Mouse (Mus musculus) kidney, postnatal 14 days (tissue): Measurements from ENCODE around the gene Zmynd10.

Experiments
- DNase-seq: peaks from one replicate; pipeline ENCODE4 v3.0.0; 2022; ENCODE audit warnings: mixed read lengths

The Zmynd10 gene

GRCm38 (mm10) chr9:107581584-107581983 is 34.5 kb downstream of the Zmynd10 start:
- DNase-seq: no peak

GRCm38 (mm10) chr9:107582509-107583062 is 35.5 kb downstream of the Zmynd10 start:
- DNase-seq: no peak

- DNase-seq: no peak
Observed at GRCm38 (mm10) chr9:107583174-107583573, 36.1 kb downstream of the Zmynd10 start.

- no peak for DNase-seq
Observed at GRCm38 (mm10) chr9:107586504-107586903, 39.4 kb downstream of the Zmynd10 start.

- peak; percentile 99 for DNase-seq
Observed at GRCm38 (mm10) chr9:107586974-107587832, 40.1 kb downstream of the Zmynd10 start, which contains the start of gene Ifrd2. TSS of gene Ifrd2 (plus strand) at chr9:107587642.

GRCm38 (mm10) chr9:107587833-107588639 is 40.9 kb downstream of the Zmynd10 start:
- DNase-seq: no peak

- peak; percentile 59 for DNase-seq
Observed at GRCm38 (mm10) chr9:107590058-107590772, 43.1 kb downstream of the Zmynd10 start.

GRCm38 (mm10) chr9:107590773-107591060 is 43.6 kb downstream of the Zmynd10 start:
- DNase-seq: no peak

- peak; percentile 77 for DNase-seq
Observed at GRCm38 (mm10) chr9:107593101-107593976, 46.2 kb downstream of the Zmynd10 start.

GRCm38 (mm10) chr9:107594281-107595062 is 47.4 kb downstream of the Zmynd10 start:
- DNase-seq: no peak

- DNase-seq: no peak
Observed at GRCm38 (mm10) chr9:107596619-107597569, 49.8 kb downstream of the Zmynd10 start.

GRCm38 (mm10) chr9:107598385-107598784 is 51.3 kb downstream of the Zmynd10 start:
- no peak for DNase-seq

- no peak for DNase-seq
Observed at GRCm38 (mm10) chr9:107599433-107599832, 52.3 kb downstream of the Zmynd10 start.

- no peak for DNase-seq
Observed at GRCm38 (mm10) chr9:107599842-107600241, 52.7 kb downstream of the Zmynd10 start.

- no peak for DNase-seq
Observed at GRCm38 (mm10) chr9:107600745-107601144, 53.6 kb downstream of the Zmynd10 start.
